Mouse (Mus musculus): ENCODE measurements around the gene Fam83f. TPM values are rescaled to one million over a fixed set of nuclear protein-coding genes. Genes with fewer than 3 reads are reported as not detected.

Fam83f gene
- total RNA-seq (2021): under 1 TPM in 1 of 2 experiments, not detected in 1; 0.15 TPM
- long read RNA-seq, experiment 1: 0 reads
- long read RNA-seq, experiment 2: 0 reads

DNA sequence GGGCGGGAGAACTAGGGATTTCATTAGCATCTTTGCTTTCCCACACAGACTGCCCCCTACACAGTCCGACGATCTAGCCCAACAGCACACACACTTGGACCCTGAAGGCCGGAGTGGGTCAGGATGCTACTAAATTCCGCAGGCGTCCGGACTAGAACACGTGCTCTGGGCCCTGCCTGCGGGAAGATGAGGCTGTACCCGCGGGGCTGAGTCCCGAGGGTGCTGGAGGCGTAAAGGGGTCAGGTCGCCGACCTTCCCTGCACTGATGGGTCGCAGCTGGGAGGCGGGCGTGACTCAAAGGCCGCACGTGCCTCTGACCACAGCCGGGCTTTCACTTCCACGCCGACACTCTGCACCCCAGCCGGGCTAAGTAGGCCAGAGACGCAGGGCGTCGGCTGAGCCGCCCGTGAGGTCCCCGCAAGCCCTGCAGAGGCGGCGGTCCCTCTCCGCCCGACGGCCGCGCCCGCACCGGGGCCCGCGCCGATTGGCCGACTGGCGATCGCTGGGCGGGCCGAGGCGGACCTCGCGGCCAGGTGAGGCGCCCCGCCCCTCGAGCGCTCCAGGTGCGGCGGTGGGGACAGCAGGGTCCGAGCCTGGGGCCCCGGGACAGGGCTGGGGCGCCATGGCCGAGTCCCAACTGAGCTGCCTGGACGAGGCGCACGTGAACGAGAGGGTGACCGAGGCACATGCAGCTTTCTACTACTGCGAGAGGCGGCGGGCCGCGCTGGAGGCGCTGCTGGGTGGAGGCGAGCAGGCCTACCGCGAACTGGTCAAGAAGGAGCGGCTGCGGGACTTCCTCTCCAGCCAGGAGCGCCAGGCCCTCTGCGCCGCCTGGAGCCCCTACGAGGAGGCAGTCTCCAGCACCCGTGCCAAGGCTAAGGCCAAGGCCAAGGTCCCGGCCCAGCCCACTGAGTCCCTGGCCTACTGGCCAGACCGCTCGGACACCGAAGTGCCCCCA is at the start of gene Fam83f:
Gene Fam83f, plus strand, starts transcription at position 553 of the 958 bp plus-strand sequence.
- no peak within 1 kb of the TSS; the same call in 1 of the 2 replicates for H3K27ac ChIP-seq
- no peak within 1 kb of the TSS for H3K4me3 ChIP-seq
- no peak for TF ChIP-seq CTCF (conservative IDR thresholded peaks at IDR 0.05)
- DNase-seq (ENCODE audit: low spot score in 2 of 2): no peak

GRCm38 (mm10) chr15:80623171-80623837 is 48.3 kb upstream of the Fam83f start:
- TF ChIP-seq CTCF (conservative IDR thresholded peaks at IDR 0.05): no peak
- H3K4me3 ChIP-seq: no peak overlapping the region
- no peak for DNase-seq (ENCODE audit: low spot score in 2 of 2)
- H3K27ac ChIP-seq: no peak overlapping the region

GRCm38 (mm10) chr15:80626472-80626871 is 45.2 kb upstream of the Fam83f start:
- Histone ChIP-seq H3K4me3 (no peak overlapping the region), H3K27ac (no peak overlapping the region)
- DNase-seq (ENCODE audit: low spot score in 2 of 2): no peak
- no peak for TF ChIP-seq CTCF (conservative IDR thresholded peaks at IDR 0.05)

DNA sequence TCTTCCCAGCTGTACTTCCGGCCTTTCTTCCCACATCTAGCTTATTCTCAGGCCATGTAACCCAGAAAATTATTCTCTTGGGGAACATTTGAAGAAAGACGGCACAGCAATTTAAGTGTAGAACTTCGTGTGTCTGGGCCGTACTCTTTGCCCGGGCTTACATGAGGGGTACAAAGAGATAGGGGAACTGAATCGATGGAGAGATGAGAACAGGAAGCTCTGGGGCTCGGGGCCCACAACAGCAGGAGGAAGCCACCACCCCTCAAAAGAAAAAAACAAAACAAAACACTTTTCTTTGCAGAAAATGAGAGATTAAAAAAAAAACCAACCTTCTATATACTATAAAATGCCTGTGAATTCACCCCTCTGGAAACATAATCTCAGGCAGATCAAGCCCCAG is 41.5 kb upstream of the Fam83f start:
- no peak overlapping the region for H3K4me3 ChIP-seq
- no peak for TF ChIP-seq CTCF (conservative IDR thresholded peaks at IDR 0.05)
- no peak overlapping the region for H3K27ac ChIP-seq
- no peak for DNase-seq (ENCODE audit: low spot score in 2 of 2)

DNA sequence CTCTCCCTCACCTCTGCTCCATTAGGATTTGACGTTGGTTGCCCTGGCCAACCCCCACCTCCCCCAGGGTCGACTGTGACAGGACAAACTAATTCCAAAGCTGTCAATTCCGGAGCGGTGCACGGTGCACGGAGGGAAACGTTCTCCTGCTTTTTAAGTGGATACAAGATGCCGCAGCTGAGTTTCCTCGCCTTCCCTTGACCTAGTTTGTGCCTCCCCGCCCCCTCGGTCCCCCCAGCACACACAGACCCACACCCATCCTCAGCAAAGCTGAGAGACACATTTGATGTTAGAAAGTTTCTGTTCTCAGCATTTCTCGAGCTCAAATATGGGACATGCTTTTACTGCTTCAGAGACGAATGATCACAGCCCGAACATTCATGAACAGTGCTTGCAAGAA is 40.9 kb upstream of the Fam83f start:
- TF ChIP-seq CTCF (conservative IDR thresholded peaks at IDR 0.05): no peak
- Histone ChIP-seq H3K4me3 (no peak overlapping the region), H3K27ac (no peak overlapping the region)
- no peak for DNase-seq (ENCODE audit: low spot score in 2 of 2)

DNA sequence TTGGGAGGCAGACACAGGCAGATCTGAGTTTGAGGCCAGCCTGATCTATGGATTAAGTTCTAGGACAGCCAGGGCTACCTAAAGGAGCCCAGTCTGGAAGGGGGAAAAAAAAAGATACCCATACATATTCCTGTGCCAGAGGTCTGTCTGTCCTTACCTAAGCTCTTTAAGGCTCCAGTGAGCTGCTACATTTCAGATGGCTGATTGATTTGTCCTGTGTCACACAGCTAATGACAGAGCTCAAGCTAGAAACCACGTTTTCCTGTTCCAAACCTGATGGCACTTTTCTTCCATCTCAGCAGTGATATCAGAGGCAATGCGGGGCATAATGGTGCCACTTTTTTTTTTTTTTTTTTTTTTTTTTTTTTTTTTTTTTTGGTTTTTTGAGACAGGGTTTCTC is 40.3 kb upstream of the Fam83f start:
- no peak for TF ChIP-seq CTCF (conservative IDR thresholded peaks at IDR 0.05)
- Histone ChIP-seq H3K27ac (no peak overlapping the region), H3K4me3 (no peak overlapping the region)
- DNase-seq (ENCODE audit: low spot score in 2 of 2): no peak

DNA sequence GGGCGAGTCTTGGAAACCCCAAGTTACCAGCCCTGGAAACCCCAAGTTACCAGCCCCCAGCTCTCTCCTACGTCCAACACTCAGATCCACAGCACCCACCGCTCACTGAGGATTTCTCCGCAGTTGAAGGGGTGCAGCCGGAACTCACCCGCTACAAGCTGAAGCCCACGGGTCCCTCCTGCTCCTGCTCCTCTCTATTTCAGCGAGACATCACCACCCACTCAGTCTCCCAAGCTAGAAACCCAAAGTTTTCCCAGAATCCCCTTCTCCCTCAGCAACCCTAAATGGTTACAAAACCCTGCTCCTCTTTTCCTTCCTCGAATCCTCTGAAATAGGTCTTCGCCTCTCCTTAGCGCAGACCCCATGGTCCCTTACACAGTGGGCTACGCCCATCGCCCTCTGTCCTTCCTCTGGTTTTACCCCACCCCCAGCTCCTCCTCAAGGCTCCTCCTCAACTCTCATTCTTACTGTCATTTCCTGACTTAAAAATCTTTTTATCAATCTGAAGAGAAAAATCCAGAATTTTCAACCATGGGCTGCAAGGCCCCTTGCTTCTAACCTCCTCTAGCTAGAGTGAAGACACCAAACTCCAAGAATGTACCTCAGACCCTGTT is 39.3 kb upstream of the Fam83f start:
- DNase-seq (ENCODE audit: low spot score in 2 of 2): peak in 1 of 2 experiments; percentile 26
- no peak overlapping the region for H3K4me3 ChIP-seq
- TF ChIP-seq CTCF (conservative IDR thresholded peaks at IDR 0.05): no peak

GRCm38 (mm10) chr15:80634391-80635193 is 37.1 kb upstream of the Fam83f start:
- Histone ChIP-seq H3K27ac (no peak overlapping the region), H3K4me3 (no peak overlapping the region)
- TF ChIP-seq CTCF (conservative IDR thresholded peaks at IDR 0.05): peak; percentile 81
- peak; percentile 46 to 72 for DNase-seq (ENCODE audit: low spot score in 2 of 2)

More for the DNA sequence above, 39.3 kb upstream of the Fam83f start:
- H3K27ac ChIP-seq: no peak overlapping the region

DNA sequence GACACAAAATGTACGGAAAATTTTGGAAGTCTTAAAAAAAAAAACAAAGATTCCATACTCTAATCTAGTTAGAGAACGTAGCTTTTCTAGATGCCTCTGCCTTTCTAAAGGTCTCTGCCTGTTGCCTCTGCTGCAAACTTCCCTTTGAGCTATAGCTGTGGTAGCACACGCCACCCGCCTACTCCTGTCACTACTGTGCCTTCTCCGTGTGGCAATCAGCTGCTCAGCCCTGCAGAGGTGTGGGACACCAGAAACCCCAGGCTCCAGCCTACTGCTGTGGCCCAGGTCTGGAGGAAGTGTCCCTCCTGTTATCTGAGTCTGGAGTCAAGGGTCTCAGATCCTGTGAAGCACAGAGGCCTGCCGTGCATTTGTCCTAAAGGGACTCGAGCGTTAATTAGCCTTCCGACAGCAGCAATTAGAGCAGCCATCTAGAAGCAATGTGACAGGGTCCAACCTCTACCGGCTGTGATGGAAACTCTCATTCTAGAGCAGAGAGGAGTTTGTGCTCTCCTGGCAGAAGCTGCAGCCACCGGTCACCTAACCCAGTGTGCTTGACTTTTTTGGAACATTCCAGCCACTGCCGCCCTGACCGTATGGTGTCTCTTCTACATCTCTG is 34.8 kb upstream of the Fam83f start:
- no peak for TF ChIP-seq CTCF (conservative IDR thresholded peaks at IDR 0.05)
- DNase-seq (ENCODE audit: low spot score in 2 of 2): no peak
- H3K4me3 ChIP-seq: no peak overlapping the region
- no peak overlapping the region for H3K27ac ChIP-seq

GRCm38 (mm10) chr15:80639071-80639702 is 32.5 kb upstream of the Fam83f start:
- H3K27ac ChIP-seq: no peak overlapping the region
- DNase-seq (ENCODE audit: low spot score in 2 of 2): no peak
- no peak overlapping the region for H3K4me3 ChIP-seq
- TF ChIP-seq CTCF (conservative IDR thresholded peaks at IDR 0.05): no peak

GRCm38 (mm10) chr15:80639874-80640273 is 31.8 kb upstream of the Fam83f start:
- no peak overlapping the region for H3K27ac ChIP-seq
- no peak for DNase-seq (ENCODE audit: low spot score in 2 of 2)
- no peak for TF ChIP-seq CTCF (conservative IDR thresholded peaks at IDR 0.05)
- no peak overlapping the region for H3K4me3 ChIP-seq

Measured in layer of hippocampus, adult 2 months (tissue).